Mouse (Mus musculus) MEL (cell line): ENCODE results near the gene Ap1b1. TPM values are rescaled to one million over a fixed set of nuclear protein-coding genes. Genes with fewer than 3 reads are reported as not detected.

Experiments used
- DNase-seq: peaks from one replicate; pipeline ENCODE4 v3.0.0; 2011; ENCODE audit warnings: low read depth, low spot score
- H3K27ac ChIP-seq: 2 replicates; pipeline ENCODE4 v1.5.1; 2012; ENCODE audit warnings: low read depth, mild to moderate bottlenecking, control low read depth, low read length, moderate library complexity; ENCODE audit not compliant: control insufficient read depth
- H3K27me3 ChIP-seq, 2 experiments: fragments of 150-350 bp in 1 of 2; sonication (generic) in 1 of 2; 2 replicates each; pipeline ENCODE4 v1.6.1; 2012; ENCODE audit warnings: low read length in 2 of 2, mild to moderate bottlenecking in 2 of 2, improper control_type of control experiment in 1 of 2, moderate library complexity in 1 of 2; ENCODE audit not compliant: insufficient read depth in 2 of 2, control insufficient read depth in 1 of 2
- H3K36me3 ChIP-seq, 2 experiments: 2 replicates each; pipeline ENCODE4 v1.6.1; 2012 to 2014; ENCODE audit warnings: low read length in 2 of 2, improper control_type of control experiment in 1 of 2, inconsistent platforms in 1 of 2, mild to moderate bottlenecking in 1 of 2; ENCODE audit not compliant: insufficient read depth in 2 of 2, control insufficient read depth in 1 of 2
- H3K4me1 ChIP-seq, 2 experiments: fragments of 150-350 bp in 1 of 2; sonication (generic) in 1 of 2; 2 replicates each; pipeline ENCODE4 v1.6.1; 2012; ENCODE audit warnings: low read length in 2 of 2, improper control_type of control experiment in 1 of 2, mild to moderate bottlenecking in 1 of 2; ENCODE audit not compliant: insufficient read depth in 2 of 2, control insufficient read depth in 1 of 2
- H3K4me3 ChIP-seq, 2 experiments: fragments of 150-350 bp in 1 of 2; sonication (generic) in 1 of 2; 2 replicates each; pipeline ENCODE4 v1.5.1; 2012; ENCODE audit warnings: low read depth in 2 of 2, low read length in 2 of 2, mild to moderate bottlenecking in 2 of 2, moderate library complexity in 2 of 2, control low read depth in 1 of 2, improper control_type of control experiment in 1 of 2; ENCODE audit not compliant: control insufficient read depth in 1 of 2, insufficient read depth in 1 of 2
- H3K79me2 ChIP-seq: 2 replicates; pipeline ENCODE4 v1.6.1; 2012; ENCODE audit warnings: mild to moderate bottlenecking, low read length, moderate library complexity; ENCODE audit not compliant: control insufficient read depth, poor library complexity, insufficient read depth
- H3K9ac ChIP-seq: 2 replicates; pipeline ENCODE4 v1.6.1; 2012; ENCODE audit warnings: low read depth, mild to moderate bottlenecking, control low read depth, low read length, moderate library complexity; ENCODE audit not compliant: control insufficient read depth, poor library complexity, severe bottlenecking
- H3K9me3 ChIP-seq: fragments of 150-350 bp; sonication (generic); replicated peaks from 2 replicates; pipeline ENCODE4 v1.6.1; 2012; ENCODE audit warnings: mild to moderate bottlenecking, low read length, improper control_type of control experiment, moderate library complexity; ENCODE audit not compliant: insufficient read depth
- BHLHE40 ChIP-seq: IDR thresholded peaks from 2 replicates; pipeline ENCODE4 v1.6.1; 2012; ENCODE audit warnings: low read depth, mild to moderate bottlenecking, inconsistent platforms, low read length, improper control_type of control experiment, borderline replicate concordance
- CHD1 ChIP-seq: IDR thresholded peaks from 2 replicates; pipeline ENCODE4 v1.6.1; 2012; ENCODE audit warnings: low read depth, mild to moderate bottlenecking, inconsistent platforms, low read length, improper control_type of control experiment
- CHD2 ChIP-seq: IDR thresholded peaks from 2 replicates; pipeline ENCODE4 v1.6.1; 2011; ENCODE audit warnings: low read length, improper control_type of control experiment
- CTCF ChIP-seq, 3 experiments: IDR thresholded peaks in 2 of 3; conservative IDR thresholded peaks in 1 of 3; 2 replicates each; pipeline ENCODE4 v1.5.1; 2011 to 2012; ENCODE audit warnings: low read length in 3 of 3, low read depth in 2 of 3, mild to moderate bottlenecking in 2 of 3, improper control_type of control experiment in 1 of 3, inconsistent platforms in 1 of 3, mixed read lengths in 1 of 3, moderate library complexity in 1 of 3; ENCODE audit not compliant: control insufficient read depth in 1 of 3, insufficient read depth in 1 of 3, poor library complexity in 1 of 3, severe bottlenecking in 1 of 3
- ELF1 ChIP-seq: IDR thresholded peaks from 2 replicates; pipeline ENCODE4 v1.6.1; 2014; ENCODE audit warnings: low read depth, mild to moderate bottlenecking, inconsistent platforms, low read length, improper control_type of control experiment, moderate library complexity
- ETS1 ChIP-seq: IDR thresholded peaks from 2 replicates; pipeline ENCODE4 v1.6.1; 2012; ENCODE audit warnings: low read depth, mild to moderate bottlenecking, inconsistent platforms, low read length, improper control_type of control experiment, moderate library complexity
- HCFC1 ChIP-seq: IDR thresholded peaks from 2 replicates; pipeline ENCODE4 v1.6.1; 2012; ENCODE audit warnings: low read depth, mild to moderate bottlenecking, inconsistent platforms, low read length, improper control_type of control experiment, moderate library complexity
- KAT2A ChIP-seq: conservative IDR thresholded peaks from 2 replicates; pipeline ENCODE4 v1.6.1; 2012; ENCODE audit warnings: low read depth, low read length, improper control_type of control experiment, inconsistent platforms
- MAFK ChIP-seq: IDR thresholded peaks from 2 replicates; pipeline ENCODE4 v1.6.1; 2011; ENCODE audit warnings: low read depth, mild to moderate bottlenecking, low read length, improper control_type of control experiment, borderline replicate concordance
- MAX ChIP-seq: IDR thresholded peaks from 2 replicates; pipeline ENCODE4 v1.6.1; 2011; ENCODE audit warnings: low read length, improper control_type of control experiment
- MYC ChIP-seq: IDR thresholded peaks from 2 replicates; pipeline ENCODE4 v1.6.1; 2011; ENCODE audit warnings: low read depth, mild to moderate bottlenecking, low read length, improper control_type of control experiment, moderate library complexity
- NELFE ChIP-seq: IDR thresholded peaks from 2 replicates; pipeline ENCODE4 v1.6.1; 2011; ENCODE audit warnings: low read depth, low read length, improper control_type of control experiment
- POLR2A ChIP-seq, 2 experiments: IDR thresholded peaks; 2 replicates each; pipeline ENCODE4 v1.6.1; 2011 to 2012; ENCODE audit warnings: low read length in 2 of 2, mild to moderate bottlenecking in 2 of 2, control low read depth in 1 of 2, improper control_type of control experiment in 1 of 2, low read depth in 1 of 2, moderate library complexity in 1 of 2; ENCODE audit not compliant: control insufficient read depth in 1 of 2, insufficient read depth in 1 of 2, poor library complexity in 1 of 2
- POLR2AphosphoS2 ChIP-seq: IDR thresholded peaks from 2 replicates; pipeline ENCODE4 v1.6.1; 2011; ENCODE audit warnings: low read length, improper control_type of control experiment
- POLR2AphosphoS5 ChIP-seq: IDR thresholded peaks from 2 replicates; pipeline ENCODE4 v1.6.1; 2012; ENCODE audit warnings: low read depth, borderline replicate concordance, mild to moderate bottlenecking, inconsistent platforms, low read length, moderate library complexity, mixed read lengths
- RAD21 ChIP-seq: IDR thresholded peaks from 2 replicates; pipeline ENCODE4 v1.6.1; 2011; ENCODE audit warnings: mild to moderate bottlenecking, low read depth, low read length, improper control_type of control experiment
- RCOR1 ChIP-seq: IDR thresholded peaks from 2 replicates; pipeline ENCODE4 v1.6.1; 2012; ENCODE audit warnings: low read depth, mild to moderate bottlenecking, inconsistent platforms, low read length, improper control_type of control experiment
- SIN3A ChIP-seq: IDR thresholded peaks from 2 replicates; pipeline ENCODE4 v1.6.1; 2012; ENCODE audit warnings: low read length, improper control_type of control experiment, inconsistent platforms
- TAL1 ChIP-seq: IDR thresholded peaks from 2 replicates; pipeline ENCODE4 v1.6.1; 2012; ENCODE audit warnings: mild to moderate bottlenecking, inconsistent platforms, low read length, moderate library complexity, mixed read lengths
- TBP ChIP-seq: IDR thresholded peaks from 2 replicates; pipeline ENCODE4 v1.8.0; 2011; ENCODE audit warnings: low read depth, low read length, improper control_type of control experiment
- TCF12 ChIP-seq: IDR thresholded peaks from 2 replicates; pipeline ENCODE4 v1.6.1; 2014; ENCODE audit warnings: low read depth, mild to moderate bottlenecking, inconsistent platforms, low read length, improper control_type of control experiment, moderate library complexity
- UBTF ChIP-seq: IDR thresholded peaks from 2 replicates; pipeline ENCODE4 v1.6.1; 2012; ENCODE audit warnings: low read depth, mild to moderate bottlenecking, inconsistent platforms, low read length, improper control_type of control experiment, moderate library complexity, borderline replicate concordance; ENCODE audit not compliant: insufficient read depth
- ZKSCAN1 ChIP-seq: IDR thresholded peaks from 2 replicates; pipeline ENCODE4 v1.6.1; 2012; ENCODE audit warnings: low read depth, mild to moderate bottlenecking, inconsistent platforms, low read length, improper control_type of control experiment, moderate library complexity
- ZMIZ1 ChIP-seq: IDR thresholded peaks from 2 replicates; pipeline ENCODE4 v1.6.1; 2012; ENCODE audit warnings: low read depth, mild to moderate bottlenecking, inconsistent platforms, low read length, improper control_type of control experiment, moderate library complexity
- ZNF384 ChIP-seq: IDR thresholded peaks from 2 replicates; pipeline ENCODE4 v1.6.1; 2012; ENCODE audit warnings: low read depth, mild to moderate bottlenecking, inconsistent platforms, low read length, improper control_type of control experiment
- polyA plus RNA-seq, 2 experiments: library from polyadenylated mRNA; stranded (reverse) in 1 of 2; unstranded in 1 of 2; fragments of >175 nt in 1 of 2; fragments of >200 nt in 1 of 2; gene quantifications; 2 replicates each; pipeline versions ENCODE4 v1.2.1 to v1.2.4; 2012; ENCODE audit warnings: low replicate concordance in 2 of 2, low read depth in 1 of 2; ENCODE audit not compliant: insufficient read length in 2 of 2, insufficient read depth in 1 of 2, missing spikeins in 1 of 2
- total RNA-seq: library from RNA; depleted of rRNA; stranded (reverse); fragments of 300-350 nt; gene quantifications from 2 replicates; pipeline ENCODE4 v1.2.3, GENCODE M21; 2012

Gene Ap1b1
- total and polyA plus RNA-seq, 3 experiments: 60.1 to 79.3 TPM; not detected in 1

- H3K27me3 ChIP-seq: peaks cover 9 to 14% of the 10 kb centered on the region in 2 experiments
Measured at GRCm38 (mm10) chr11:5054874-5055273, 68.2 kb downstream of the Ap1b1 start.

GRCm38 (mm10) chr11:5055945-5056938, 69.6 kb downstream of the Ap1b1 start:
- peaks cover 0 to 4% of the 10 kb centered on the region in 2 experiments; a peak in 1 of 4 replicates for H3K4me1 ChIP-seq
- H3K36me3 ChIP-seq: no peaks in the 10 kb centered on the region; a peak in 1 of 4 replicates
- no peaks in the 10 kb centered on the region for H3K9me3 ChIP-seq
- no peaks in the 10 kb centered on the region for H3K79me2 ChIP-seq
- peaks cover 9 to 14% of the 10 kb centered on the region in 2 experiments for H3K27me3 ChIP-seq
- H3K27ac ChIP-seq: no peak overlapping the region
- no peak overlapping the region for H3K4me3 ChIP-seq
- H3K9ac ChIP-seq: no peak overlapping the region
- DNase-seq: no peak
- TF ChIP-seq MAX (no peak), ELF1 (no peak), CHD2 (no peak), ZNF384 (no peak), RAD21 (no peak), SIN3A (no peak), NELFE (no peak)
- TF ChIP-seq, all 39 proteins: peak for 0

More at GRCm38 (mm10) chr11:5054874-5055273, 68.2 kb downstream of the Ap1b1 start:
- Histone ChIP-seq H3K4me1 (peaks cover 0 to 4% of the 10 kb centered on the region in 2 experiments; a peak in 1 of 4 replicates), H3K27ac (no peak overlapping the region), H3K4me3 (no peak overlapping the region), H3K9me3 (no peaks in the 10 kb centered on the region), H3K9ac (no peak overlapping the region), H3K79me2 (no peaks in the 10 kb centered on the region), H3K36me3 (no peaks in the 10 kb centered on the region)
- DNase-seq: no peak
- TF ChIP-seq MYC: no peak
- no peak for TF ChIP-seq CHD1
- TF ChIP-seq HCFC1: no peak
- TF ChIP-seq CHD2: no peak
- no peak for TF ChIP-seq MAFK
- no peak for TF ChIP-seq RAD21
- no peak for TF ChIP-seq TBP
- TF ChIP-seq BHLHE40: no peak
- TF ChIP-seq POLR2A (IDR thresholded peaks at IDR 0.05; ENCODE audit: control insufficient read depth in 1 of 2, insufficient read depth in 1 of 2, low read depth in 1 of 2, low read length in 2 of 2, poor library complexity in 1 of 2): no peak

GRCm38 (mm10) chr11:5057064-5057463, 70.4 kb downstream of the Ap1b1 start:
- H3K9ac ChIP-seq: no peak overlapping the region
- DNase-seq: no peak
- H3K27ac ChIP-seq: no peak overlapping the region
- no peaks in the 10 kb centered on the region for H3K9me3 ChIP-seq
- H3K27me3 ChIP-seq: peaks cover 9 to 14% of the 10 kb centered on the region in 2 experiments
- H3K36me3 ChIP-seq: no peaks in the 10 kb centered on the region; a peak in 1 of 4 replicates
- H3K4me3 ChIP-seq: no peak overlapping the region
- H3K4me1 ChIP-seq: peaks cover 0 to 4% of the 10 kb centered on the region in 2 experiments; a peak in 1 of 4 replicates
- no peaks in the 10 kb centered on the region for H3K79me2 ChIP-seq
- TF ChIP-seq TAL1 (no peak), RCOR1 (no peak), KAT2A (no peak), HCFC1 (no peak), RAD21 (no peak), ETS1 (no peak), UBTF (no peak), CTCF (IDR thresholded peaks at IDR 0.05 in 2 of 3, conservative IDR thresholded peaks at IDR 0.05 in 1 of 3; ENCODE audit: control insufficient read depth in 1 of 3, insufficient read depth in 1 of 3, low read depth in 2 of 3, low read length in 3 of 3, poor library complexity in 1 of 3, severe bottlenecking in 1 of 3) (no peak), SIN3A (no peak), POLR2AphosphoS5 (no peak), TCF12 (no peak), ZMIZ1 (no peak), POLR2AphosphoS2 (no peak), ZKSCAN1 (no peak)
